Mouse (Mus musculus): ENCODE results near the gene Cflar.
"Not testable (repeated sequence)": the region's sequence is repeated elsewhere in the genome, so short reads cannot be mapped to it uniquely, and the experiment has no call there.

The Cflar gene

DNA sequence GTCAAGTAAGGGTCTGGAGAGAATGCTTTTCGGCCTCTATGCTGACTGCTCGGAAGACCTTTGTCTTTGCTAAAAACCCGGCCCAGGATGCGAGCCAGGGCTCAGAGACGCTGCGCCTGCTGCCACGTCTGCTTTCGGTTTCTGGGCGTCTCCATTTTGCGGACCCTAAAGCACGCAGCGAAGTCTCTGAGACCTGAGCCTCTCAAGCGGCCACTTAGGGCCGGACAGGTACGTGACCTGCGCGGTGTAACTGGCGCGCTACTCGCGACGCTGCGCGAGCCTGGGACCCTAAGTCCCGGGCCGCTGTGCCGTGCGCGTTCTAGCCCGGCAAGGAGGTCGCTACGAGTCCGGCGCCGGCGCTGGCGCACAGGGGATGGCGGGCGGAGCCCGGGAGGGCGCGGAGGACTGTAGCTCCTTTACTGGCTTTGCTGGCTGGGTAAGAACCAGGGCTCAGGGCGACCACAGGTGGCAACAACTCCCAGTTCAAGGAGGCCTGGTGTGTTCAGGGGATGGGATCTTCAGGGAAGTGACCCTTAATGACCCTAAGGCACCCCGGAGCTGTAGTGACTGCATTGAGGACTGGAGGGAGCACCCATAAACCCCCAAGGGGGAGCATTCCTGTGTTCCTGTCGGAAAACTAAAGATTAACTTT is at the start of gene Cflar:
TSS of gene Cflar (plus strand) at position 144 of the 652 bp plus-strand sequence.
- peak; percentile 91 for DNase-seq (ENCODE audit: low read depth, low spot score)

DNA sequence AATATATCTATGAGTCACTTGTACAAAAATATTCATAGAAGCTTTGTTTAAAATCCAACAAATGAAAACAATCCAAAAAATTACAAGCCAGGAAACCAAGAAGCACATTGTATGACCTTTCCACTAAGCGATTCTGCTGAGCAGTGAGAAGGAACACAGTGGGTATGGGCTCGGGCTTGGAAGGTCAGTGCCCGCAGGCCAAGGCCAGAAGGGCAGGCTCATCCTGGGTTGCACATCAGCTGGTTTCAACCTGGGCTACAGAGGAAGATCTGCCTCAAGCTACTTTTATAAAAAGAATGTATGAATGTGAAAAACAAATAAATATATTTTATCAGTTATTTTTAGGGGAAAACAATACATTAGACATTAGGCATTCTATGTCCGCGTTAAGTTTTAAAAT is 48.6 kb upstream of the Cflar start:
- DNase-seq (ENCODE audit: low read depth, low spot score), result not testable (repeated sequence)

DNA sequence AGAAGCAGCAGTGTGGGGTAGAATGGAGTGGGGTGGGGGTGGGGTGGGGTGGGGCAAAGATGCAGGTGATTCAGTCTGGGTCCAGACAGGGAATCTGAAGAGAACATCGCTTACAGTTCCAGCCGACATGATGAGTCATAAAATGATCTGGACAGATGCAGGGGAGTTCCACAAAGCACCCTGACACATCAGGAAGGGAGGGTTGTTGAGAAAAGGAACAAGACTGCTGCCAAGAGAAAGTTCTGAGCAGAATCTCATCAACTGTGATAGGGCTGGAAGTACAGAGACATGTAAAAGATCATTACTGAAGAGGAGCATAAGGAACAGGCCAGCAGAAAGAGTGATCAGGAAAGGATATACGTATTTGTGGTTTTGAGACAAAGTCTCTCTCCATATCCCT is 47.9 kb upstream of the Cflar start:
- not testable (repeated sequence) for DNase-seq (ENCODE audit: low read depth, low spot score)

DNA sequence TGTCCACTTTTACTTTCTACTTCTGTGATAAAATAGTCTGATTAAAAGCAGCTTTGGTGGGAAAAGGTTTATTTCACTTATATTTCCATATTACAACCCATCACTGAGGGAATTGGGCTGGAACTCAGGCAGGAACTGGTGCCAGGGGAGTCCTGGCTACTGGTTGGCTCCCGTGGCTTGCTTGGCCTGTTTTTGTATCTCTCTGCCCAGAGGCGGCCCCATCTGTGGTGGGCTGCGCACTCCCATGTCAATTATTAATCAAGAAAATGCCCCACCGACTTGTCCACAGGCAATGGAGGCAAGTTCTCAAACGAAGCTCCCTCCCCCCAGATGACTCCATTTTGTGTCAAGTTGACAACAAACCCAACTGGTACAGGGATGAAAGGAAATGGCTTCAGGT is 43.1 kb upstream of the Cflar start:
- no peak for DNase-seq (ENCODE audit: low read depth, low spot score)

DNA sequence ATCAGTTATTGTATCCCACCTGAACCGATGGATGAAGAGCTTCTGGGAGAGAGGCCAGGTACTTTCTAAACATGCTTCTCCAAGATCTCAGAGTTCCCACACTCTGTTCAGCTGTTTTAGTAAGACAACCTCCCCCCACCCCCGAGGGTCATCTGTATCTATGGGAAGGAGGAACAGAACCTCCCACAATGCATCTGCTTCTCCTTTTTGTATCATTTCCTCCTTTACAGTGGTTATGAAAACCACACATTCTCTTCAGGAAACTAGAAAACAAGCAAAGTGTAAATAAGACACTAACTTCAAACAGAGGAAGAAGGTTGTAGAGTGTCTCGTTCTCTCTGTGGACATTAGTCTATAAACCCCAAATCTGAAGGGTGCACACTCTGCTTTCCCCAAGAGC is 41.7 kb upstream of the Cflar start:
- not testable (repeated sequence) for DNase-seq (ENCODE audit: low read depth, low spot score)

DNA sequence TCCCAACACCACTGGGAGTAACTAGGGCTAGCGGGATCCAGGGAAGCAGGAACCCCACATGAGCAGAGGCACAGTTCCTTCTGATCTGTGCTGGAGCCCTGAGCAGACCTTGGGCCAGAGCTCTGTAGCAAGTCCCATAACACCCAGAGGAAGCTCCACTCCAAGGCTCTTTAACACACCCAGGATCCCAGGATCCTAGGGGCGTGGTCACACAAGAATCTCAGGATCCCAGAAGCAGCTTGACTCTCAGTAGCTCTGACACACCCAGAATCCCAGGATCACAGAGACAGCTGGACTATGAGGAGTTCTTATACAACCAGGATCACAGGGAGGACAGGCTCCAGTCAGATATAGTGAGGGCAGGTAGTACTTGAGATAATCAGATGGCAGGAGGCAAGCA is 39.2 kb upstream of the Cflar start:
- no peak for DNase-seq (ENCODE audit: low read depth, low spot score)

DNA sequence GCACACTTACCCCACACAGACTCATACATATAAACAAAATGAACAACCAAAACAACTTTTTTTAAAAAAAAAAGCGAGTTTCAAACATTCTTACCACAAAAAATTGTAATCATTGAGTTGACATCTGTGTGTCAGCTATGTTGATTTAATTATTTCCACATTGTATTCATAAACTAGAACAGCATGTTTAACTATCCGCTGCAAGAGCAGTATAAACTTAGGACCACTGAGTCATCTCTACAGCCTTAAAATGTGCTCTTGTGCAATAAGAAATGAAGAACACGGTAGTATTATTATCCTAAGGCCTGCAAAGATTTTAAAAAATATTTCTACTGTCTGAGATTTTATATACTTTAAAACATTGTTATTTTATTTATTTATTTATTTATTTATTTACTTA is 36.3 kb upstream of the Cflar start:
- no peak for DNase-seq (ENCODE audit: low read depth, low spot score)

DNA sequence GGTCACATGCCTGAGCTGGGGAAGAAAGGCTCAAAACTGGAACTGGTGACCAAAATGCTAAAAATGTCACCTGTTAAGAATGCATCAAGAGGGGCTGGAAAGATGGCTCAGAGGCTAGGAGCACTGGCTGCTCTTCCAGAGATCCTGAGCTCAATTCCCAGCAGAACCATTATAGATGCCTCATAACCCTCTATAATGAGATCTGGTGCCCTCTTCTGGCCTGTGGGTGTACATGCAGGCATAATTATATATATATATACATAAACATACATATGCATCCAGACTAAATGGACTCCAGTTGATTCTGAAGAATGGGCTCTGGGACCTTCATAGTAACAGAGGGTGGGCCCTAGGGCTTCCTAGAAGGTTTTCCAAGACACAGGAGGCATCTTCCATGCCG is 33.7 kb upstream of the Cflar start:
- peak; percentile 49 for DNase-seq (ENCODE audit: low read depth, low spot score)

DNA sequence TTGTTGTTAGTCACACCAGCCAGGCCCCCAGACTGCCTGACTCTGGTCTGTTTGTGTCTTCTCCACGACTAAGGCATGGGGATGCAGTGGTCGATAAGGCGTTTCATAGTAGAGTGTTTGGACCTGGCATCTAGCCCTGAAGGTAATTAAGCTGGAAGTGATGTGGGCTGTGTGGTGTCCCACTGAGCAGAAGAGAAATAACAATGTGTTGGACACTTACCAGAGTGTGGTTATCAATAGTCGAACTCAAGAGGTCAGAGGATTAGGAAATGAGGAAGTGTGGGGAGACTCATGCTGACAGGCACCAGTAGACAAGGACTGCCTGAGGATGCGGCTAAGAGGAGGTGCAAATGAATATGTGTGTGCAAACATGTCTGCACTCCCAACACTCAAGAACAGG is 32.9 kb upstream of the Cflar start:
- DNase-seq (ENCODE audit: low read depth, low spot score), result not testable (repeated sequence)

DNA sequence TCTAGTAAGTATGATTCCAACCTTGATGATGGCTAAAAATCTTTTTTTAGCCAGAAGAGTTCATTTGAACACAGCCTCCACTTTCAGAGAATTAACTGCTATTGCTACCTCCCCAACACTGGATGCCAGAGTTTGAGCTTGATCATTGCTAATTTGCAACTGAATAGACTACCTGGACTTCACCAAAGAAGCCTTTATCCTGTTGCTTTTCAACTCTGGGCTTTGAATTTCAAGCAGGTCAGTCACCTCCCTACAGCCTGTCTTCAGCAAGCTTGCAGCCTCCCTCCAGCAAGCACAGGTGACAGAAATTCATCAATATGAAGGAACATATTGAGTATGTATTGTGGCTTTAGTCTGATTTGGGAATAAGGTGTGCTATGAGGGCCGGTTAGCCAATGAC is 21.9 kb upstream of the Cflar start:
- no peak for DNase-seq (ENCODE audit: low read depth, low spot score)

DNA sequence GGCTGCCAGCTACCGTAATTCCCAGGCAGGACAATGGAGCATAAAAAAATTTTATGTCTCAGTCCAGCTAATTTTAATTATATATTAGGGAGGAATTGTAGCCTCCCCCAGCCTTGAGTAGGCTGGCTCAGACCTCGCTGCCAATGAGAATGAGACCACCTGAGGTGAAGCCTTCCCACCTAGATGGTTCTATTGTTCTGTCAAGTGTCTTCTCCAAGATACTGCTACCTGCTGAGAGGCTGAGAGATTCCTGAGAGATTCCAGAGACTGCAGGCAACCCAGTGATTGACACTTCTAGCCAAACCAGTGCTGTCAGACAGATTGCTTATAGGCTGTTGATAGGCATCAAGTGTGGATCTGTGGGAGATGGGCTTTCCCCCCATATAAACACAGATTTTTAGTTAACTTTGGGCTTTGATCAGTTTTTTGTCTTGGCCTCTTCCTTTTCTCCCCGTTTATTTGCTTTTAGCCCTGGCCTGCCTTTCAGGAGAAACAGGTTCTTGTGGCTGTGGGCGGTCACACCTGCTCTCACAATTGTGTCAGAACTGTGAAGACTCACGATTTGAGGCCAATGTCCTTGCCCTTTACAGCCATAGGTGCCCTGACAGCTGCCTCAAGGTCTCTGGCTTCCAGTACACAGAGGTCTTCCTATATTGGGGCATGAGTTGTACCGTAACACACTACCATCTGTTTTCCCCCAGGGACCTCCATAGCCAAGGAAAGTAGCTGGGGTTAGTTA is 21.1 kb upstream of the Cflar start:
- DNase-seq (ENCODE audit: low read depth, low spot score), result no peak

DNA sequence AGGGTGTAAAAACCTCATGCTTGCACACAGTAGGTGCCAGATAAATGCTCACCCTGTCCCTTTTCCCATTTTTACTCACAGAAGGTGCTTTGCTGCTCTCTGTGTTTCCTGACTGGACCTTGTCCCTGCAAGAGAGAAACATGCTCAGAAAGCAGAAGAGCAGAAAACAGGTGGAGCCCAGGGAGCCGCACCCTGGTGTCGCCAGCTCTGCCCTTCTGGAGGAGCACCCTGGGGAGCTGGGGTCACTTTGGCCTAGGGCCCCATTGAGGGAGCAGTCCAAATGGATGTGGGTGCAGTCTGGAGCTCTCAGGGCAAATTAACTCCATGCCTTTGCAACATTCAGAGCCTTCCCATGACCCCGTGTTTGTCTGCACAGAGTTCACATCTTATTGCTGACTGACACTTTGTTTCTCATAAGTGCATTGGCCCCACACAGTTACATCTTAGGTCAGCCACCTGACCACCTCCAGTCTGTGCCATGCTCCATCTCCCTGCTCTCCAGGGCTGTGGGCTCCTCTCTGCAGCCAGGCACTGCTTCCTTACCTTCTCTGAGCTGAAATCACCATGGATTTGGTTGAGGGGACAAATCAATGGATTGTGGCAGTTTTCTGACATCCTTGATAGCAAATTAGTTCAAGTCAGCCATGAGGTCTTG is 20.3 kb upstream of the Cflar start:
- DNase-seq (ENCODE audit: low read depth, low spot score), result not testable (repeated sequence)

DNA sequence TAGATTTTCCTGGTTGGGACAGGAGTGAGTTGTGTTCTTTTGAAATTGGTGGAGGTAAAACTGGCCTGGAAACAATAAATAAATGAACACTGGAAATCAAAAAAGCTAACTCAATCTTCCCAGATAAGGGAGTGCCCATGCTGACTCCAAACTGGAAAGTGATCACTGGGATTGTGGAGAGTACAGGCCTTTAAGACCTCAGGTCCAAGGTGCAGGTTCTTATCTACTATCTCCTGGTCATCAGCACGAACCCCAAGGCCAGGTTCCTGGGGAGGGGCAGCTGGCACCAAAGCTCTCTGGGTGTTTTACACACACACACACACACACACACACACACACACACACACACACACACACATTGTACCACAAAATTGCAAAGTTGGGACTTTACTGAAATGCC is 19.6 kb upstream of the Cflar start:
- not testable (repeated sequence) for DNase-seq (ENCODE audit: low read depth, low spot score)

DNA sequence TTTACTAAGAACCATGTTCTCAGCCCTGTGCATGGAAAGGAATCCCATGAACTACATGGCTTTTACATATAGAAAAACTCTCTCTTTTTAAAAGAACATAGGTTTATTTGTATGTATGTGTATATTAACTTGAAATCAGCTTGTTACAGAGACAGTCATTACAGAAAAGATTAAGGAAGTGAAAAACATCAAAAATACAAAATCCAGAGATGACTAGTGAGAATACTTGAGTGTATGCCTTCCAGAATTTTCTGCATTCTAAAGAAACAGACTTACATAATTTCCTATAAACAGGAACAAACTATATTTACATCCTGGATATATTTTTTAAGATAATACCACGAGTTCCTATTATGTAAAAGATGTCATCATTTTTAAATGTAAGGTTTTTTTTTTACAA is 17.6 kb upstream of the Cflar start:
- no peak for DNase-seq (ENCODE audit: low read depth, low spot score)

DNA sequence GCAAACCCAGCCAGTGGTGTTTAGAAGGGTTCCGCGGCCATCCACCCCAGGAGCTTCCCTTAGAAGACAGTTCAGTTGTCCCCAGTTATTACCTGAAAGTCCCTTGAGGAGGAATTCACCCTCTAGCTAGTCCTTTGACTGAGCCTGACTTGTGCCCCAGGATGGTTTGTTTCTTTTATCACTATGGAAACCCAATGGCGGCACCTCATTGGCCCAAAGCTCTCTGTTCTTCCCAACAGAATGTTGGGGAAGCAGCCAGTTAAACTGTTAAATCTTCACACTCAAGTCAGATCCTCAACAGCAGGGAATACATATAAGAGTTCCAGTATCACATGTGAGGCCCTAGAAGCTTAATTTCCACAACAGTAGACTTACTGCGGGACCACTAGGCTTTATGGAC is 15.5 kb upstream of the Cflar start, which contains the start of gene Als2cr12:
TSS of gene Als2cr12 (minus strand) at position 180 of the 400 bp plus-strand sequence.
- DNase-seq (ENCODE audit: low read depth, low spot score), result not testable (repeated sequence)

DNA sequence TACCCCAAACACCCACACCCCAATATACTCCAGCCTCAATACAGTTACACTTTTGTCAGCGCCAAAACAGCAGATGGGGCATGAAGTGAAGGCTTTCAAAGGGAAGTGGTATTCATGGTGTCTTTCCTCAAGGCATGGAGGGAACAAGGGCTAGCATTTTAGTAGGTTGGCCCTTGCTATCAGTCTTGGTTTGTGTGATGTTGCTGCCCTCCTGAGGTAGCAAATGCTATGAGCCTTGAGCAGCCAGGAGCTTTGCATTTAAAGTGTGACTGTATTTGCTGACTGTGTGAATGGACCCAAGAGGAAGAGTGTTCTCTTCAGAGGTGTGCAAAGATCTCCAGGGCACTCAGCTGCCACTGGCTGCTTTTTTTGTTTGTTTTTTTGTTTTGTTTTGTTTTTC is 13.7 kb upstream of the Cflar start:
- DNase-seq (ENCODE audit: low read depth, low spot score), result peak; percentile 60

DNA sequence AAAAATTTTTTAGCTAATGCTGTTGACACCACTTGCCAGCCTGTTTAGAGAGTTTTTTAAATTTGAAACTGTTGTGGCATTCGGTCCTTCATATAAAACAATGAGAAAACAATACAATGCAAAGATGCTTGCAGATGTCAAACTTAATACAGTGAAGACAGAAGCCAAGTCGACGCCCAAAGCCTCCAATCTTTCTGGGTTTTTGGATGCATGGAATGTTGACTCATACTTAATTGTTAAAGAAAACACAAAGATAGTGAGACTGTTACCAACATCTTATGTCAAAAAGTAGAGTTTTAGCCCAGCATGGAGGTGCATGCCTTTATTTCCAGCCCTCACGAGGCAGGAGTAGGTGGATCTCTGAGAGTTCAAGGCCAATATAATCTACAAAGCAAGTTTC is 12.5 kb upstream of the Cflar start:
- DNase-seq (ENCODE audit: low read depth, low spot score), result no peak

DNA sequence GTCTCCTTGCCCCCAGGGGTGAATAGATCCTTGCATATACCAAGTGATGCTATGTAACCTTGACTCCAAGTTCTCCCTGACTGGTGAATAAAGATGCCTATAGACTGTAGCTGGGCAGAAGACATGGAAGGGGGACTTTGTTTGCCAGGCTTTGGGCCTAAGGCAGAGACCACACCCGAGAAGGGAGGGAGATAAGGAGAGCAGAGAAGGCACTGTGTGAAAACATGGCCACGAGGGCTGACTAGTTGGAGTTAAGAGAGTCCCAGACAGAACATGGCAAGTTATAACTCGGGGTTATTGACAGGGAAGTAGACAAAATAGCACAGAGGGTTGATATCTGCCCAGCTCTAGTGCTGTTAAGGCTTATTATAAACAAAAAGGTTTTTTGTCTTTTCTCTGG is 11.3 kb upstream of the Cflar start:
- no peak for DNase-seq (ENCODE audit: low read depth, low spot score)

DNA sequence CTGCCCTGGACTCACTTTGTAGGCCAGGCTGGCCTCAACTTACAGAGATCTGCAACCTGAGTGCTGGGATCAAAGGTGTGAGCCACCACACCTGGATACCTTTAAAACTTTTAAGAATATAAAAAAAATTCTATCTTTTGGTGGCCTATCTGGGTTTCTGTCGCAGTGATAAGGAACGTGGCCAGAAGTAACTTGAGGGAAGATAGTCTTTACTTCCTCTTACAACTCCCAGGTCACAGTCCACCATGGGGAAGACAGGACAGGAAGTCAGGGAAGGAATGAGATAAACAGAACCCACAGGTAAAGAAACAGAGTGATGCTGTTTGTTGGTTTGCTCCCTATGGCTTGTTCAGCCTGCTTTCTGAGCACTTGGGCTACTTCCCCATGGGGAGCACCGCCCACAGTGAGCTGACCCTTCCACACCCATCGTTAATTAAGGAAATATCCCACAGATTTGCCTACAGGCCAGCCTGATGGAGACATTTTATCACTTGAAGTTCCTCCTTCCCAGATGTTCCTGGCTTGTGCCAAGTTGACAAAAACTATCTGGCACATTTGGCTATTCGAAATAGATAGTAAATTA is 10.6 kb upstream of the Cflar start:
- DNase-seq (ENCODE audit: low read depth, low spot score), result not testable (repeated sequence)

DNA sequence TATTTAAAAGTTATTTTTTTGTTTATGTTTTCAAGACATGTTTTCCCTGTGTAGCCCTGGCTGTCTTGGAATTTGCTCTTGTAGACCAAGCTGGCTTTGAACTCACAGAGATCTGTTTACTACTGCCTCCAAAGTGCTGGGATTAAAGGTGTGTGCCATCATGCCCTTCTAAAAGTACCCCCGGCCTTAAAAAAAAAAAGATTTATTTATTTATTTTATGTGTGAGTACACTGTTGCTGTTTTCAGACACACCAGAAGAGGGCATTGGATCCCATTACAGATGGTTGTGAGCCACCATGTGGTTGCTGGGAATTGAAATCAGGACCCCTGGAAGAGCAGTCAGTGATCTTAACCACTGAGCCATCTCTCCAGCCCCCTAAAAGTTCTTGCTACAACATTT is 1.3 kb upstream of the Cflar start:
- DNase-seq (ENCODE audit: low read depth, low spot score), result not testable (repeated sequence)

DNA sequence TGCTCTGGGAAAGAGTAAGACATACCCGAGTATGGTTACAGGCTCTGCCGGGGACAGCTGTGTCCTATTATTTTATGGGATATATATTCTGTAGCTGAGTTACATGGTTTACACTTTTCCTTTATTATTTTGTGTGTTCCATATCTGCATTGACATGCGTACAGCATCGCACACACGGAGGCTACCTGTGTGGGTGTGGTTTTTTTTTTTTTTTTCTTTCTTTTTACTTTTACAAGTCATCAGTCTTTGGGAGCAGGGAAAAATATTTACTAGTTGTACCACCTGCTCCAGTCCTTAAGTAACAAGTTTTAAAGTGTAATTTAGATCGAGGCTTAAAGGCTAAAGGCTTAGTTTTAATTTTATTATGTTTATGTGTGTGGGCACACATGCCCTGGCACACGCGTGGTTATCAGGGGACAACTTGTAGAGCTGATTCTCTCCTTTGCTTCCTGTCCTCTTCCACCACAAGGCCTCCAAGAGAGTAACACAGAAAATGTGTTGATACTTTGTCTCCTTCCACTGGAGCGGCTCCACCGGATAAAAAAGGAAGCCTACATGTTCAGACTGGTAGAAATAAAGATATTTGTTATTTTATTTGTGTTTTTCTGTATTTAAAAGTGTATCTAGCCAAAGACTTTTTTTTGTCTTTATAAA is 470 bp upstream of the Cflar start:
- no peak for DNase-seq (ENCODE audit: low read depth, low spot score)
